Mouse (Mus musculus): Measurements from ENCODE around the gene Klf3. TPM values are rescaled to one million over a fixed set of nuclear protein-coding genes. Genes with fewer than 3 reads are reported as not detected.

Gene Klf3
- polyA plus RNA-seq, 1 experiment from 2014 or later, result 58.3 TPM

GRCm38 (mm10) chr5:64810860-64811499 lies 7.8 kb downstream of the Klf3 start:
- Histone ChIP-seq H3K36me3 (no peaks in the 10 kb centered on the region), H3K4me3 (peak overlapping the region; percentile 23; the same call in 1 of the 2 replicates), H3K9me3 (no peaks in the 10 kb centered on the region), H3K4me2 (peak overlapping the region; percentile 55), H3K4me1 (peaks cover 73% of the 10 kb centered on the region), H3K27me3 (no peaks in the 10 kb centered on the region), H3K27ac (peak overlapping the region; percentile 92), H3K9ac (peak overlapping the region; percentile 63; the same call in 1 of the 2 replicates)
- ATAC-seq (ENCODE audit: insufficient number of reproducible peaks, insufficient read depth, low FRiP score, low TSS enrichment, low read depth), result peak; percentile 59
- WGBS, result 4% methylated on average over 8 of the region's 9 CpGs

GRCm38 (mm10) chr5:64811500-64812123 lies 8.4 kb downstream of the Klf3 start:
- peak overlapping the region; percentile 63 for H3K9ac ChIP-seq
- peak; percentile 40 for ATAC-seq (ENCODE audit: insufficient number of reproducible peaks, insufficient read depth, low FRiP score, low TSS enrichment, low read depth)
- H3K9me3 ChIP-seq, result no peaks in the 10 kb centered on the region
- no peaks in the 10 kb centered on the region for H3K27me3 ChIP-seq
- peak overlapping the region; percentile 23; the same call in 1 of the 2 replicates for H3K4me3 ChIP-seq
- H3K27ac ChIP-seq, result peak overlapping the region; percentile 92
- H3K4me2 ChIP-seq, result peak overlapping the region; percentile 55
- WGBS, result 7% methylated on average over 14 of the region's 14 CpGs
- no peaks in the 10 kb centered on the region for H3K36me3 ChIP-seq
- peaks cover 72% of the 10 kb centered on the region for H3K4me1 ChIP-seq

- peak overlapping the region; percentile 23; the same call in 1 of the 2 replicates for H3K4me3 ChIP-seq
- peak overlapping the region; percentile 92 for H3K27ac ChIP-seq
- ATAC-seq (ENCODE audit: insufficient number of reproducible peaks, insufficient read depth, low FRiP score, low TSS enrichment, low read depth), result 0 out of 2 replicates have a peak, but pooled peaks have one; percentile 5
- H3K4me2 ChIP-seq, result peak overlapping the region; percentile 55
- WGBS, result 18% methylated on average over 22 of the region's 22 CpGs
- H3K9ac ChIP-seq, result peak overlapping the region; percentile 63
- peaks cover 7% of the 10 kb centered on the region for H3K36me3 ChIP-seq
- peaks cover 78% of the 10 kb centered on the region for H3K4me1 ChIP-seq
- no peaks in the 10 kb centered on the region for H3K27me3 ChIP-seq
- H3K9me3 ChIP-seq, result no peaks in the 10 kb centered on the region
These were observed 9.2 kb downstream of the Klf3 start for GRCm38 (mm10) chr5:64812124-64812982.

- 9% methylated on average over 4 of the region's 4 CpGs for WGBS
- Histone ChIP-seq H3K4me3 (0 out of 2 replicates have a peak overlapping the region, but pooled peaks have one; percentile 23), H3K9ac (peak overlapping the region; percentile 63), H3K27ac (peak overlapping the region; percentile 92), H3K4me1 (peaks cover 74% of the 10 kb centered on the region), H3K9me3 (no peaks in the 10 kb centered on the region), H3K27me3 (no peaks in the 10 kb centered on the region), H3K36me3 (peaks cover 11% of the 10 kb centered on the region), H3K4me2 (peak overlapping the region; percentile 55)
- no peak for ATAC-seq (ENCODE audit: insufficient number of reproducible peaks, insufficient read depth, low FRiP score, low TSS enrichment, low read depth)
These were observed 9.8 kb downstream of the Klf3 start for GRCm38 (mm10) chr5:64812983-64813304.

- Histone ChIP-seq H3K9ac (no peak overlapping the region), H3K27ac (no peak overlapping the region; the same call in 1 of the 2 replicates), H3K4me2 (peak overlapping the region; percentile 55), H3K4me1 (peaks cover 70% of the 10 kb centered on the region), H3K9me3 (no peaks in the 10 kb centered on the region), H3K4me3 (no peak overlapping the region), H3K36me3 (peaks cover 14% of the 10 kb centered on the region), H3K27me3 (no peaks in the 10 kb centered on the region)
- ATAC-seq (ENCODE audit: insufficient number of reproducible peaks, insufficient read depth, low FRiP score, low TSS enrichment, low read depth), result no peak
- WGBS, result 5% methylated on average over 9 of the region's 9 CpGs
These were observed 10.2 kb downstream of the Klf3 start for GRCm38 (mm10) chr5:64813361-64813760.

GRCm38 (mm10) chr5:64814416-64814815 lies 11.2 kb downstream of the Klf3 start:
- Histone ChIP-seq H3K4me1 (peaks cover 60% of the 10 kb centered on the region), H3K36me3 (peaks cover 23% of the 10 kb centered on the region), H3K4me2 (no peak overlapping the region), H3K27ac (no peak overlapping the region), H3K9me3 (no peaks in the 10 kb centered on the region), H3K9ac (no peak overlapping the region), H3K4me3 (no peak overlapping the region), H3K27me3 (no peaks in the 10 kb centered on the region)
- no peak for ATAC-seq (ENCODE audit: insufficient number of reproducible peaks, insufficient read depth, low FRiP score, low TSS enrichment, low read depth)
- WGBS, result 75% methylated on average over 7 of the region's 7 CpGs

GRCm38 (mm10) chr5:64815631-64816030 lies 12.4 kb downstream of the Klf3 start:
- H3K4me1 ChIP-seq, result peaks cover 48% of the 10 kb centered on the region

GRCm38 (mm10) chr5:64816290-64816973 lies 13.2 kb downstream of the Klf3 start:
- peaks cover 40% of the 10 kb centered on the region for H3K4me1 ChIP-seq
- no peaks in the 10 kb centered on the region for H3K27me3 ChIP-seq
- peak overlapping the region; percentile 40 for H3K27ac ChIP-seq
- ATAC-seq (ENCODE audit: insufficient number of reproducible peaks, insufficient read depth, low FRiP score, low TSS enrichment, low read depth), result no peak
- WGBS, result 65% methylated on average over 15 of the region's 15 CpGs
- H3K9me3 ChIP-seq, result no peaks in the 10 kb centered on the region
- peaks cover 42% of the 10 kb centered on the region for H3K36me3 ChIP-seq
- H3K4me2 ChIP-seq, result no peak overlapping the region
- peak overlapping the region; percentile 21; the same call in 1 of the 2 replicates for H3K9ac ChIP-seq
- no peak overlapping the region for H3K4me3 ChIP-seq

More at GRCm38 (mm10) chr5:64815631-64816030, 12.4 kb downstream of the Klf3 start:
- Histone ChIP-seq H3K4me2 (no peak overlapping the region), H3K27me3 (no peaks in the 10 kb centered on the region), H3K36me3 (peaks cover 35% of the 10 kb centered on the region), H3K27ac (peak overlapping the region; percentile 14; the same call in 1 of the 2 replicates), H3K9ac (no peak overlapping the region), H3K9me3 (no peaks in the 10 kb centered on the region), H3K4me3 (no peak overlapping the region)
- ATAC-seq (ENCODE audit: insufficient number of reproducible peaks, insufficient read depth, low FRiP score, low TSS enrichment, low read depth), result no peak
- WGBS, result 86% methylated on average over 7 of the region's 8 CpGs

- Histone ChIP-seq H3K27ac (0 out of 2 replicates have a peak overlapping the region, but pooled peaks have one; percentile 12), H3K9ac (no peak overlapping the region), H3K4me1 (peaks cover 35% of the 10 kb centered on the region), H3K36me3 (peaks cover 47% of the 10 kb centered on the region), H3K4me3 (no peak overlapping the region), H3K4me2 (no peak overlapping the region), H3K9me3 (no peaks in the 10 kb centered on the region), H3K27me3 (no peaks in the 10 kb centered on the region)
- 75% methylated on average over 8 of the region's 8 CpGs for WGBS
- no peak for ATAC-seq (ENCODE audit: insufficient number of reproducible peaks, insufficient read depth, low FRiP score, low TSS enrichment, low read depth)
These were observed 13.7 kb downstream of the Klf3 start for GRCm38 (mm10) chr5:64816974-64817296.

GRCm38 (mm10) chr5:64819390-64819789 lies 16.2 kb downstream of the Klf3 start:
- Histone ChIP-seq H3K9me3 (no peaks in the 10 kb centered on the region), H3K27me3 (no peaks in the 10 kb centered on the region), H3K27ac (no peak overlapping the region), H3K4me2 (no peak overlapping the region), H3K9ac (no peak overlapping the region), H3K4me1 (peaks cover 19% of the 10 kb centered on the region), H3K4me3 (no peak overlapping the region), H3K36me3 (peaks cover 72% of the 10 kb centered on the region)
- 86% methylated on average over 6 of the region's 6 CpGs for WGBS
- no peak for ATAC-seq (ENCODE audit: insufficient number of reproducible peaks, insufficient read depth, low FRiP score, low TSS enrichment, low read depth)

GRCm38 (mm10) chr5:64820138-64820537 lies 16.9 kb downstream of the Klf3 start:
- H3K4me3 ChIP-seq, result no peak overlapping the region
- 0 out of 2 replicates have a peak overlapping the region, but pooled peaks have one; percentile 11 for H3K27ac ChIP-seq
- WGBS, result 93% methylated on average over 10 of the region's 10 CpGs
- H3K27me3 ChIP-seq, result no peaks in the 10 kb centered on the region
- no peak overlapping the region for H3K9ac ChIP-seq
- peaks cover 79% of the 10 kb centered on the region for H3K36me3 ChIP-seq
- no peaks in the 10 kb centered on the region for H3K9me3 ChIP-seq
- H3K4me1 ChIP-seq, result peaks cover 16% of the 10 kb centered on the region
- ATAC-seq (ENCODE audit: insufficient number of reproducible peaks, insufficient read depth, low FRiP score, low TSS enrichment, low read depth), result no peak
- no peak overlapping the region for H3K4me2 ChIP-seq

Data from embryonic facial prominence, embryonic 13.5 days (tissue).